Mouse (Mus musculus): ENCODE results near the gene Slc25a39. TPM values are rescaled to one million over a fixed set of nuclear protein-coding genes. Genes with fewer than 3 reads are reported as not detected.

Slc25a39 gene
- polyA plus RNA-seq, 1 experiment from 2014 or later: 173 TPM

DNA sequence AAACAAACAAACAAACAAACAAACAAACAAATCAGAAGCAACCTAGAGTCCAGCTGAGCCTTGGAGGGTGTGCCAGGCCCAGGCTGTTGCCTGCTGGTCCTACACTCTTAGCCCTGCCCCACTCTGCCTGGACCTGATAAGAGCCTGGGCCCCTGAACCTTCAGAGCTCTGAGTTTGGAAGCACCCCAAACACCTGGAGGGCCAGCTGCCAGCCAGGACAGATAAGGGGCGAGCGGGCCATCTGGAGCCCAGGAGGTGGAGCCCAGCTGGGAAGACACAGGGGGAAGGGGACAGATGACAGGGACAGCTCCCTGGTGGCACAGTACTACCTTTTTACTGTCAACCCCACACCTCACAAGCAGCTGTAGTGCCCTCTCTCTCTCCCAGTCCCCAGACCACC lies 44.1 kb downstream of the Slc25a39 start:
- Histone ChIP-seq H3K9me3 (no peaks in the 10 kb centered on the region), H3K36me3 (no peaks in the 10 kb centered on the region), H3K27me3 (peaks cover 12% of the 10 kb centered on the region; the same call in 1 of the 2 replicates), H3K9ac (replicated peaks) (no peak overlapping the region), H3K27ac (replicated peaks) (no peak overlapping the region), H3K4me2 (replicated peaks) (no peak overlapping the region), H3K4me3 (no peak overlapping the region), H3K4me1 (no peaks in the 10 kb centered on the region)
- 42% methylated on average over 2 of the region's 2 CpGs for whole genome bisulfite sequencing
- ATAC-seq (ENCODE audit: low FRiP score, low read depth): no peak

DNA sequence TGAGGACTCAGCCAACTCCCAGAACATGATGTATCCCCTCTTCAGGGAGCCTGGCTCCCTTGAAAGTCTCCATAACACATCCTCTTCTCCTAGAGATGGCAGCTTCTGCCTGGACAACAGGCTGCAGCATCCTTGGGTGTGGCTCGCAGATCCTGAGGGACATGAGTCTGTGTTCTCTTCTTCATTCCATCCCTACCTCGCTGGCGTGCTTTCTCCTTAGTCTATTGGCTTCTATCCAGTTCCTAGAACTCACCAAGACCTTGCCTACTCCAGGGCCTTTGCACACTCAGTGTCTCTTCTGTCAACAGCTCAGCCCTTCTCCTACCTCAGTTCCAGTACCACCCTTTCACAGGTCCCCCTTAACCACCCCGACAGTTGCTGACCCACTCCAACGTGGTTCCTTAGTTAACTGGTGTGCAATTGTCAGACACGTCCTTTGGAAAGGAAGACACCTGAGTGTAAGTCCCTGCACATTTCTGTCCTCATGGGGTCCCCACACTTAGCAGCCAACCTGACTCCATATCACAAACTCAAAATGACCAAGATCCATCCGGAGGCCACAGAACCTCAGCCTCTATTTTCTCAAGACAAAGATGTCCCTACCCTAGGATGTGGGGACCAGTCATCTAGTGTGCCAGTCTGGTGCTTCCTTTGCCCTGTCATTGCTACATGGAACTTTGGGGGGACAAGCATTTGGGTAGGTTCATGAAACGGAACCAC lies 45.8 kb downstream of the Slc25a39 start:
- WGBS: 88% methylated on average over 8 of the region's 8 CpGs
- Histone ChIP-seq H3K9ac (replicated peaks) (no peak overlapping the region), H3K4me3 (no peak overlapping the region), H3K36me3 (no peaks in the 10 kb centered on the region), H3K9me3 (no peaks in the 10 kb centered on the region), H3K4me2 (replicated peaks) (no peak overlapping the region), H3K4me1 (no peaks in the 10 kb centered on the region), H3K27ac (replicated peaks) (no peak overlapping the region), H3K27me3 (peaks cover 12% of the 10 kb centered on the region)
- no peak for ATAC-seq (ENCODE audit: low FRiP score, low read depth)

DNA sequence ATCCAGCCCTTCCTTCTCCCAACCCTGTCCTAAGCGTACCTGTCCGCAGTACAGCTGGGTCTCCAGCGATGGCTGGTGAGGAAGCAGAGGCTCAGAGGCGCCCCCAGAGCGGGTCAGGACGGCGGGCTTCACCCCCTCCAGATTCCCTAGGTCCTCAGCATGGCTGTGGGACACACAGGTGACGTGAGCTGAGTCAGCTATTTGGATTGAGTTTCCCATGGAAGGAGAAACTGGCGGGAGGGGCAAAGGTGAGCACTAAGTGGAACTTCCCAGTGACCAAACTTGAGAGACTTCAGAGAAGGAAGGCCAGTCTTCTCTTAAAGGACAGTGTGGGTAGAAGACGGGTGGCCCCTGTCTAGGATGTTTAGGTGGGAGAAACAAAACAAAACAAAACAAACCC lies 49.4 kb downstream of the Slc25a39 start:
- 79% methylated on average over 10 of the region's 10 CpGs for WGBS
- no peaks in the 10 kb centered on the region for H3K9me3 ChIP-seq
- no peaks in the 10 kb centered on the region for H3K36me3 ChIP-seq
- no peak overlapping the region for H3K27ac ChIP-seq (replicated peaks)
- H3K9ac ChIP-seq (replicated peaks): no peak overlapping the region
- no peaks in the 10 kb centered on the region for H3K4me1 ChIP-seq
- H3K27me3 ChIP-seq: peaks cover 15% of the 10 kb centered on the region
- H3K4me3 ChIP-seq: no peak overlapping the region
- ATAC-seq (ENCODE audit: low FRiP score, low read depth): no peak
- no peak overlapping the region for H3K4me2 ChIP-seq (replicated peaks)

DNA sequence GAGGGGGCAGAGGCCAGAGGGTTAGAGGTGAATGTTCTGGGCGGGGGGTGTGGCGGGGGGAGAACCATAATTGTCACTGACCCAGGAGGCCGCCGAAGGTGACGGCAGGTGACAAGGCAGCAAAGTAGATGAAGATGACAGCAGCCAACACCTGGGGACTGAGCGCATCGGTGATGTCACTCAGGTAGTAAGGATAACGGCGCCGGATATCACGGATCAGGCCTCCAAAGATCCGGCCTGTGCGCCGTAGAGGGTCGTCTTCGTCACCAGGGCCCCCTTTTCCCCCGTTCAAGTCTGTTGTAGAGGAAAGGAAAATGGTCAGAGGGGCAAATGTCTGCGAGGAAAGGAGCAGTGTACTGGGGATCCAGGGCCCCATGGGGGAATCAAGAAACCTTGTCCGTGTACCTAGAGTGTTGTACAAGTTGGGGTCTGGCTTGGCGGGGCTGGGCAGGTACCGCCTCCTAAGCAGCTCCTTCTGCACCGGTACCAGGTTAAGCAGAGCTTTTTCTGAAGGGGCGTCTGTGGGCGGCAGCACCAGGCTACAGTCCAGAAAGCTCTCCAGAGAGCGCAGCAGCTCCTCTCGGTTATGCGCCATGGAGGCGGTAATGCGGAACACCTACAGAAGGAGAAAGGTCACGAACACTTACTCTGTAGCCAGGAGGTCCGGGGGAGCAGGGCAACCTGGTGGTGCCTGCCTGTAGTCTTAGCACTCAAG lies 51.0 kb downstream of the Slc25a39 start:
- ATAC-seq (ENCODE audit: low FRiP score, low read depth): no peak
- Histone ChIP-seq H3K27ac (replicated peaks) (no peak overlapping the region), H3K4me2 (replicated peaks) (no peak overlapping the region), H3K36me3 (no peaks in the 10 kb centered on the region), H3K9ac (replicated peaks) (no peak overlapping the region), H3K27me3 (peaks cover 19% of the 10 kb centered on the region), H3K9me3 (no peaks in the 10 kb centered on the region), H3K4me3 (no peak overlapping the region), H3K4me1 (no peaks in the 10 kb centered on the region)
- WGBS: 75% methylated on average over 31 of the region's 31 CpGs

DNA sequence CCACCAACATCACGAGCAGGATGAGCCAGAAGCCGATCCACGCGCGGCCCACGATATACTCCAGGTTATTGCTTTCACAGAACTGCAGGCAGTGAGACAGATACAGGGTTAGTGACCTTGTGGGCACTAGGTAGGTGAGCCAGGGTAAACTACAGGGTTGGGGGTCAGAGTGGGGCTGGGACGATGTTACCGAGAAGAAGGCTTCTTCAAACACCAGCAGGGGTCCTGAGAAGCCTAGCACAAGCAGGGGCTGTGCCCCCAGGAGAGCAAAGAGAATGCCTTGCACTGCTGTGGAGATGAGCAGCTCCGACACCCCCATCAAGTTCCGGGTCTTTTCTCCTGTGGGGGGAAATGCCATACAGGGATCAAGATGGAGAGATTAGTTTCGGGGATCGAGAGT lies 51.6 kb downstream of the Slc25a39 start:
- Histone ChIP-seq H3K27me3 (peaks cover 23% of the 10 kb centered on the region), H3K9ac (replicated peaks) (no peak overlapping the region), H3K27ac (replicated peaks) (no peak overlapping the region), H3K4me3 (no peak overlapping the region), H3K36me3 (no peaks in the 10 kb centered on the region), H3K9me3 (no peaks in the 10 kb centered on the region), H3K4me1 (no peaks in the 10 kb centered on the region), H3K4me2 (replicated peaks) (no peak overlapping the region)
- no peak for ATAC-seq (ENCODE audit: low FRiP score, low read depth)
- WGBS: 83% methylated on average over 12 of the region's 12 CpGs

DNA sequence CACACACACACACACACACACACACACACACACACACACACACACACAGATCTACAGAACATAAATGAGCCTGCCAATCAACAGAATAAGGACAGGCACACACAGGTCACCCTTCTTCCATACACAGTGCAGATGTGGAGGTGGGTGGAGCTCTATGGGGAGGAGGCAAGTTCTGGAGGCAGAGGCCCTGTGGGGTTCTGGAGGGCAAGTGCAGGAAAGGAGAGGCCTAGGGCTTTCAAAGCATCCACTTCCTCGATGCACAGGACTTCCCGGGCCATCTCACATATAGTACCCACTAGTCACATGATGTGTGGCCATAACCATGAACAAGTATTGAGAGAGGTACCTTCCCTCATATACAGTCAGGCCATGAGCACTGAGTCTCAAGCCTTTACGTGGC lies 52.2 kb downstream of the Slc25a39 start:
- Histone ChIP-seq H3K4me3 (no peak overlapping the region), H3K9ac (replicated peaks) (no peak overlapping the region), H3K27me3 (peaks cover 24% of the 10 kb centered on the region), H3K9me3 (no peaks in the 10 kb centered on the region), H3K4me1 (no peaks in the 10 kb centered on the region), H3K4me2 (replicated peaks) (no peak overlapping the region), H3K27ac (replicated peaks) (no peak overlapping the region), H3K36me3 (no peaks in the 10 kb centered on the region)
- no peak for ATAC-seq (ENCODE audit: low FRiP score, low read depth)
- 91% methylated on average over 3 of the region's 3 CpGs for WGBS

DNA sequence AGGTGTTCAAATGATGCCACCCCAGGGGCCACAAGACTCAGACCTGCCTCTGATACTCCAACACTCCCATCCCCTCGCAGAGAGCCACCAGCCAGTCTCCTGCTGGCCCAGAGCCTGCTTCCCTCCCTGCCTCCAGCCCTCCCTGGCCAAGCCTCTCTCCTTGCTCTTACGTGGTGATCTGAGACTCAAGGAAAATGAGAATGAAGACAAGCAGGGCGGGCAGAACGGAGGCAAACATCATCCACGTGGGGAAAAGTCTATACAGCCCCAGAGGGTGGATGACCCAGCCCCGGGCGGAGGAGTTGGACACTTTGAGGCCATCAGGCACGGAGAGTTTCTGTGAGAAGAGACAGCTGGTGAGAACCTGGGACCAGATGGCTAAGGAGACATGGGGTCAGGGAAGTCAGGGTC lies 54.7 kb downstream of the Slc25a39 start:
- no peaks in the 10 kb centered on the region for H3K9me3 ChIP-seq
- H3K4me1 ChIP-seq: no peaks in the 10 kb centered on the region
- H3K27ac ChIP-seq (replicated peaks): no peak overlapping the region
- H3K27me3 ChIP-seq: peaks cover 19% of the 10 kb centered on the region
- H3K4me3 ChIP-seq: no peak overlapping the region
- no peak for ATAC-seq (ENCODE audit: low FRiP score, low read depth)
- no peaks in the 10 kb centered on the region for H3K36me3 ChIP-seq
- no peak overlapping the region for H3K4me2 ChIP-seq (replicated peaks)
- H3K9ac ChIP-seq (replicated peaks): no peak overlapping the region
- WGBS: 46% methylated on average over 8 of the region's 8 CpGs

Small RNA genes within 50 kb of the gene (microRNA-seq; reads per million reads assigned to microRNA genes)
- not detected for gene Mir6930

Other genes starting within 250 kb of the Slc25a39 start
- gene Lsm12, start 222.7 kb downstream of the Slc25a39 start, polyA plus RNA-seq (2016; fragmentation: Nextera tagmentation; extraction: Ambion mirVana): 112 and 119 TPM in 2 replicates
- gene G6pc3, start 218.3 kb downstream of the Slc25a39 start, polyA plus RNA-seq (2016; fragmentation: Nextera tagmentation; extraction: Ambion mirVana): 27.6 and 29.7 TPM in 2 replicates
- 98.4 and 106 TPM in 2 replicates for gene Hdac5, start 177.8 kb downstream of the Slc25a39 start, polyA plus RNA-seq (2016; fragmentation: Nextera tagmentation; extraction: Ambion mirVana)
- 11.8 and 15.2 TPM in 2 replicates for gene BC030867, start 159.1 kb downstream of the Slc25a39 start, polyA plus RNA-seq (2016; fragmentation: Nextera tagmentation; extraction: Ambion mirVana)
- not detected in 2 replicates for gene Asb16, start 139.2 kb downstream of the Slc25a39 start, polyA plus RNA-seq (2016; fragmentation: Nextera tagmentation; extraction: Ambion mirVana)
- gene Tmub2, start 123.0 kb downstream of the Slc25a39 start, polyA plus RNA-seq (2016; fragmentation: Nextera tagmentation; extraction: Ambion mirVana): 65.5 and 69.4 TPM in 2 replicates
- gene Atxn7l3, start 111.3 kb downstream of the Slc25a39 start, polyA plus RNA-seq (2016; fragmentation: Nextera tagmentation; extraction: Ambion mirVana): 24.7 and 26.6 TPM in 2 replicates
- gene Ubtf, start 88.2 kb downstream of the Slc25a39 start, polyA plus RNA-seq (2016; fragmentation: Nextera tagmentation; extraction: Ambion mirVana): 102 and 121 TPM in 2 replicates
- 26.7 and 30.4 TPM in 2 replicates for gene Slc4a1, start 41.7 kb downstream of the Slc25a39 start, polyA plus RNA-seq (2016; fragmentation: Nextera tagmentation; extraction: Ambion mirVana)
- gene Rundc3a, start 14.5 kb downstream of the Slc25a39 start, polyA plus RNA-seq (2016; fragmentation: Nextera tagmentation; extraction: Ambion mirVana): 117 and 133 TPM in 2 replicates
- gene Grn, start 22.4 kb upstream of the Slc25a39 start, polyA plus RNA-seq (2016; fragmentation: Nextera tagmentation; extraction: Ambion mirVana): 67.0 and 82.7 TPM in 2 replicates
- 17.6 and 18.0 TPM in 2 replicates for gene Fam171a2, start 39.7 kb upstream of the Slc25a39 start, polyA plus RNA-seq (2016; fragmentation: Nextera tagmentation; extraction: Ambion mirVana)
- gene Itga2b, start 62.2 kb upstream of the Slc25a39 start, polyA plus RNA-seq (2016; fragmentation: Nextera tagmentation; extraction: Ambion mirVana): 5.4 and 7.1 TPM in 2 replicates
- 72.0 and 78.5 TPM in 2 replicates for gene Gpatch8, start 148.4 kb upstream of the Slc25a39 start, polyA plus RNA-seq (2016; fragmentation: Nextera tagmentation; extraction: Ambion mirVana)
- gene Gm11627, start 171.5 kb upstream of the Slc25a39 start, polyA plus RNA-seq (2016; fragmentation: Nextera tagmentation; extraction: Ambion mirVana): 8.3 and 10.5 TPM in 2 replicates
- 34.7 and 37.9 TPM in 2 replicates for gene Fzd2, start 196.4 kb upstream of the Slc25a39 start, polyA plus RNA-seq (2016; fragmentation: Nextera tagmentation; extraction: Ambion mirVana)

Data from midbrain, embryonic 12.5 days (tissue).